Mouse (Mus musculus) urinary bladder, postnatal 36 days (tissue): Measurements from ENCODE around the gene Grk1.

ENCODE experiments used
- DNase-seq, 2 experiments: peaks; one replicate each; pipeline ENCODE4 v3.0.0; 2022; ENCODE audit warnings: low spot score in 2 of 2, mixed read lengths in 1 of 2

Grk1 gene

DNA sequence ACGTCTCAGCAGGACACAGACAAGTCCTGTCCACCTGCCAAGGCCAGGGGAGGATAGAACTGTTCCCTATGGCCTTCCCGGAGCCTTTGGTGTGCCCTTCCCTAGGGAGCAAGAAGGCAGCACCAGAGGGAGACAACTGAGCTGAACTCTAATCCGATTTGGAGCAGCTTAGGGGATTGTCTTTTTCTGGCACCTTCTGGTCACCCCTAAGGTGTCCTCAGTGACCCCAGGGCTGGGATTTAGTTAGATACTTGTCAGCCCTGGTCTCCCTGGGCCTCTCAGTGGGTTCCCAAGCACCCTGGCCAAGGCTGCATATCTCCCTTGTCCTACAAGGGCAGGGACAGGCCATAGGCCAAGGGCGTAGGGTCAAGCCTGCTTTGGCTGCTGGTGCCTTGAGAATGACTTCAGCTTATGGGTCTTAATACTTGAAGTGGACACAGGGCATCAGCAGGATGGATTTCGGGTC is at the start of gene Grk1:
Gene Grk1 (plus strand): TSS at position 416 of the 466 bp plus-strand sequence.
- no peak for DNase-seq

DNA sequence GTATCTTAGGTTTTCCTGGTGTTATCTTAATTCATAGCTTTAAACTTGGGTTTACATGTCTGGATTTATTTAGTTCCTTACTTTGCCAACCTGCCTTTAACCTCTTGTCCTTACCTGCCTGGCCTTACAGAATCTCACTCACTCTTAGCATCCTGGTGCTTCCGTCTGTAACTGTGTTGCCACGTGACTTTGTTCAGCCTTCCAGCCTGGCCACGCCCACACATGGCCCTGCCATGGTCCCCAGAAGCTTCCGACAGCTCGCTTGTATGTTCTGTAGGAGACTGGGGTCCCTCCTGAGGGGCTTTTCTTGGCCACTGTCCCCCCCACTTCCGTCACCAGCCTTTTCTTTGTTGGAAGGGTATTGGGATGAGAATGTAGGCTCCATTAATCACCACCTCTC is 48.7 kb upstream of the Grk1 start:
- no peak for DNase-seq

- DNase-seq: peak; percentile 42 to 45
Measured at GRCm38 (mm10) chr8:13356681-13357080, 48.2 kb upstream of the Grk1 start.

GRCm38 (mm10) chr8:13360213-13360612 is 44.7 kb upstream of the Grk1 start:
- DNase-seq: no peak

GRCm38 (mm10) chr8:13361865-13362264 is 43.0 kb upstream of the Grk1 start:
- no peak for DNase-seq

DNA sequence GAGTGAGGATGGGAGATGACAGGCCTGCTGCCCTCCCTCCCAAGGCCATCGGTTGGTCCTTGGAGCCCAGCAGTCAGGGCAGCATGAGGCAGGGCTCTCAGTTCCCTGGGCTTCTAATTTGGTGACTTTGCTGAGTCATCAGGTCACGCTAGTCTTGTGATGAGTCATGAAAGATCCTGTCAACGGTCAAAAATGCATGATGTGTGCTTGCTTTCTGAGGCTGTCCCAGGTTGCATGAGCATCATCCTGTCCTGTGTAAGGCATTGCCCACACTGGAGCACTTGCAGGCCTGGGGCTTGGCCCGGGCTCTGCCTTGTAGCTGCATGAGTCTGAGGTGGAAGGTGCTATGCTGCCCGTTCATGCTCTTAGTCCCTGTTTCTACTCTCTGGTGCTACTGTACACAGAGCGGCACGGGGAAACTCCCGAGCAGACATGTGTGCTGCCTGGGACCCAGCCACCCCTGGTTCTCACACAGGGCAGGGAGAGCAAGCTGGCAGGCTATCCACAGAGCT is 31.7 kb upstream of the Grk1 start:
- no peak for DNase-seq

GRCm38 (mm10) chr8:13381630-13382029 is 23.3 kb upstream of the Grk1 start:
- DNase-seq: no peak

DNA sequence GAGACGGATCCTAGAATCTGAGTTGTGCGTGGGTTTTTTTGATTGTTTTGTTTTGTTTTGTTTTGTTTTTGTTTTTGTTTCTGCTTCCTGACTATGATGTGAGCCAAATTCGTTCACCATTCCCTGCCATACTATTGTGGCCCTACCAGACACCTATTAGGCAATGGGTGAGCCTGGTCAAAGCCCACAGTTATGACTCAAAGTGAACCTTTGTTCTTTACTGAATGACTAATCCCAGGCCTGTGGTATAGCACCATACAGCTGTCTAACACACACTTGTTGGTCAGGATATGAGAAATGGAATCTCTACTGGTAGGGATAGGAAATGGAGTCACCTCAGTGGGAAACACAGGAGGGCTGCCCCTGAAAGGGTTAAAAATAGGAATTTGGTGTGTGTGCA is 22.3 kb upstream of the Grk1 start:
- DNase-seq: no peak

DNA sequence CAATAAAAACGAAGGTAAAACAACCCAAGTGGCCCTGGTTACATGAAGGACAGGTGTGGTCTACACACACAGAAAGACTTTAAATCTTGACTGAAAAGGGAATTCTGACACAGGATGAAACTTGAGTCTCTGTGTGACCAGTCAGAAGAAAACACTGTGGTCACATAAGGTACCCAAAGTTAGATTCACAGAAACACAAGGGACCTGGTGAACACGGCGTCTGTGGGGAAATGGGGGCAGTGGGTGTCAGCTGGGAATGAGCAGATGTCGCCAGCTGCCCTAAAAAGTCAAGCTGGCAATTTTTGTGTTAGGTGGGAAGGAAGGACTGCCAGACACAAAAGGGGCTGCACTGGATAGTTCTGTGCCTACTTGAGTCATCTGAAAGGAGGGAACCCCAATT is 21.9 kb upstream of the Grk1 start:
- no peak for DNase-seq

DNA sequence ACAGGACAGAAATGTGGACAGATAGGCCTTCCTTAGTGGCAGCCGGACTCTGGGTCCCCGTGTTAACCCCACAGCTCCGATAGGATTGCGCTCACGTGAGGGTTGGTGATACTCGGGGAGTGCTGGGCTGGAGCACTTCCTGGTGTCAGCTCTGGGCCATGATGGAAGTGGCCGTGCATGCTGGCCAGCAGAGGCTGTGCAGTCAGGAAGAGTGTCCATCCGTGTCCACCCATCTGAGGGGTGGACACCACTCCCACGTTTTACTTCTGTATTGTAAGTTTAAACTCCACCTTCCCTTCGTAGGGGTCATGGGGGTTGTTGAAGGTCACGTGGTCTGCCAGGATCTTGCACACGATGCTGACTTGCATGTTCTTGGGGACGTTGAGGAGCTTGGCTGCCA is 18.5 kb upstream of the Grk1 start:
- DNase-seq: no peak

DNA sequence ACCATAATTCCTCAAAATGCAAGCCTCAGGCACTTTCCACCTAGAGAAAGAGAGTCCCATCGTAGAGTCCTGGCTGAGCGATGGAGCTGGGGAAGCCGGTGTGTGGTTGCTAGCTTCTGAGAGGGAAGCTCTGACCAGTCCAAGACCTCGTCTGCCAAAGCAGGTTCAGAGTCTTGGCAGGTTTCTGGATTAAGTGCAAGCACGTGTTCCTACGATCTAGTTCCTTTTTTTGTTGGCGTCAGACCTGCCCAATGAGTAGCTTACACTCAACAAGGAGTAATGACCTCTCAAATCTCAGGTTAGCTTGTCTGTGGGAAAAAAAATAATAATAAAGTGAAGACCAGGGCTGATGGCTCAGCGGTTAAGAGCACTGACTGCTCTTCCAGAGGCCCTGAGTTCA is 17.2 kb upstream of the Grk1 start:
- DNase-seq: no peak

DNA sequence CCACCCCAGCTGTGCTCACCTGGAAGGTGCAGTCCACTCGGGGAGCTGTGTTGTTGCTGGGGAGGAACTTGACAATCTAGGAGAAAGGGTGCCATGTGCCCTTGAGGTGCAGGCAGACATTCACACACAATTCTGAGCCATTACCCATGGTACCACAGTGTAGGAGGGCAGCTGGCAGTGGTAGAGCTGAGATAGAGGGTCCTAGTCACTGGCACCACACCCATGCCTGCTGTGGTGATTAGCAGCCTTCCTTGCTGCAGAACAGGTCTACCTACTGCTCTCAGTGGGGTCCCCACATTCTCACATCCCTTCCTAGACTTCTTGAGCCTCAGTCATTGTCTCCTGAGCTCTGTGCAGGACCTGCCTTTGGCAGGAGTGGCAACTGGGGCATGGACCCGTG is 16.1 kb upstream of the Grk1 start:
- no peak for DNase-seq

GRCm38 (mm10) chr8:13393869-13394268 is 11.0 kb upstream of the Grk1 start:
- DNase-seq: no peak

DNA sequence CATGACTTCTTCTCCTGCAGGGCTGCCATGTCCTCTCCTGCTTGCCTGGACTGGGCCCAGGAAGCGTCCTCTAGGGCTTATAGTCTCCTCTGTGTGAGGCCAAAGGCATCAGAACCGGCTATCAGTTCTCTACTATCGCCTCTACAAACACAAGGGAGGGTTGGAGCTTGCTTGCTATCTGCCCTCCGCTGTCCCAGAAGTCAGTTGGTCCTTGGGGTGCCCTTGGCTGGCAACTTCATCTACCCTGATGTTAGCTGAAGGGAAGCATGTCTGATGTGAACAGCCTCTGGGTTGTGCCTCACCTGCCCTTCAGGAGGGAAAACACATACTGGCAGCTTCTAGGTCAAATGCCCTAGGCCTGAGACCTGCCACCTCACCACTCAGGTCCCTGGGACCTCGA is 8.2 kb upstream of the Grk1 start, which contains the start of gene Atp4b:
Gene Atp4b (minus strand): TSS at position 101 of the 400 bp plus-strand sequence.
- DNase-seq: no peak

DNA sequence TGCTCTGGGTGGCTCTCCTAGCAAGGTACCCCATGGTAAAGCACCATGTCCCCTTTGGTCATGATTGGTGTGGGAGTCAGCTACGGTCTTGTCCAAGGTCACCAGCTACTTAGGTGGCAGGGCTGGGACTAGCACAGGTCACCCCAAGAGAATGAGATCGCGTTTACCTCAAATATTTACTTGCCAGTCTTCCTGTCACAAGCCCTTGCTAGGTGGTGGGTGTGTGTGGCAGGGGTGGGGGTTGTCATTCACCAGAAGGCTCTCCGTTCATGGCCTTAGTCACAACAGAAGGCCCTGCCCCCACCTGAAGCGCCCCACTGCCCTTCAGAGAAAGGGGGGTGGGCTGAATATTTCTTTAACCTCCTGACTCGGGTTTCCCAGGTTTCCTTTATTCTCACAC is 1.4 kb upstream of the Grk1 start:
- DNase-seq: no peak

GRCm38 (mm10) chr8:13406011-13406410 is 1.1 kb downstream of the Grk1 start:
- no peak for DNase-seq

DNA sequence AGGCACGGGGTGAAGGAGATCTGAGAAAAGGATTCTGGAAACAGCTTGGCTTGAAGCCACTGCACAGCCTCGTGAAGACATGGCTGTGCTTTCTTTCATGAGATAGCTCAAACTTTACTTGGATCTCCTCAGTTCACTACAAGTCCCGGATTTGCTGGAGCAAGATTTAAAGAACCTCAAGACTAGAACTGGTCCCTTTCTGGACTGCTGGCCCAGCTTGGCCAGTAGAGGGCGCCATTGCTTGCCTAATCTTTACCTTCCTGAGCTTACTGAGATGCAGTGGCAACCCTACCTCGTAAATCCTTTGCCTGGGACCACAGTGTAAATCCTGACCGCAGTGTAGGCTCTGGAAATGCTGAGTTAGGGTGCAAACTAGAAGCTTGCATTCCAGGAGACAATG is 6.7 kb downstream of the Grk1 start:
- DNase-seq: peak in 1 of 2 experiments; percentile 50

- DNase-seq: no peak
Measured at GRCm38 (mm10) chr8:13412891-13413558, 8.1 kb downstream of the Grk1 start.

DNA sequence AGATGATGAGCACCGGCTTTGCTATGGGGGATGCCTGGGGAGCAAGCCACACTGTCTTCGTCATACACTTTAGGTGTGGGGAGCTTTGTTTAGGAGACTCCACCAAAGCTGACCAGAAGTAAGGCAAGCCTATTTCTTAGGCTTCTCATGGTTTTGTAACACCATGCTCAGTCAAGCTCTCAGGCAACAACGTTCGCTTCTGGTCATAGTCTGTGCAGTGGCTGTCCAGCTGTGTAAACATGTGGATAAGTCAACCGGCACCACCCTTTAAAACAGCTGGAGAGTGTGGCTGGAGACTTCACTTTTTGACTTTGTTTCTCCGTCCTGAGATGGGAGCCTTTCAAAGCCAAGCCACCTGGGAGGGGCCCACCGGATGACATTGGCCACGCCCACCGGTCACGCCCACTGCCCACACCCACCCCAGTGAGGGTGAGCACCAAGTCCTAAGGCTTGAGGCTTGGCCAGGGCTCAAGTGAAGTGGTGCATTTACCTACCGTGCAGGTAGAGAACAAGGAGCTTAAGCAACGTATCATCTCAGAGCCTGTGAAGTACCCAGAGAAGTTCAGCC is 9.0 kb downstream of the Grk1 start:
- no peak for DNase-seq

DNA sequence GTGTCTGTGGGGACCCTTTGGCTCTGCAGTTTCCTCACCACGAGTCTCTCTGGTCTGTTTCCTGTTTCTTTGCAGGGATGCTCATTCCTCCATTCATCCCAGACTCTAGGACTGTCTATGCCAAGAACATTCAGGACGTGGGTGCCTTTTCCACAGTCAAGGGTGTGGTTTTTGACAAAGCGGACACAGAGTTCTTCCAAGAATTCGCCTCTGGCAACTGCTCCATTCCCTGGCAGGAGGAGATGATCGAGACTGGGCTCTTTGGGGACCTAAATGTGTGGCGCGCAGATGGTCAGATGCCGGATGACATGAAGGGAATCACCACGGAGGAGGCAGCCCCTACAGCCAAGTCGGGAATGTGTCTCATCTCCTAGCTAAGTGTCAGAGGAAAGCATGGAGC is 11.0 kb downstream of the Grk1 start:
- no peak for DNase-seq

DNA sequence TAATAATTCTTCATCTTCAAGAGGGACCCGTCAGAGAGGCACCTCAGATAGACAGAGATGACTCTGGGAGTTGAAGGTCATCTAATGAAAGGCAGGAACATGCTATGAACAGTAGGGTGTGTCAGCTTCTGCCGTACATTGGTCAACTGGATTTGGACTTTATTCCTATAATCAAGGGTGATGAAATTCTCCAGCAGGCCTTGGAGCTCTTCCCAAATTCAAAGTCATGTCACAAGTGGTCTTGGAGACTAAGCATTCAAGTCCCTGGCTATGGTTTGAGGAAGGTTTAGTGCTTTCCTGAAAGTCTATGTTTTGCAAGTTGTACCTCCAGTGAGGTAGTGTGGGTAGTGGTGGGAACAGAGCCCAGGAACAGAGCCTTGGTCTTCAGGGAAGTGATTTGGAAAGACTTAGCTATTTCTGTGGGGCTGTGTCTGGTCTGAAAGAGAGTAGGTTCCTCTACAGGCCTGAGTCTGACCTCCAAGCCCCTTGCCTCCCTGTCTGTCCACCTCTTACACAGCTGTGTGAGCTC is 14.3 kb downstream of the Grk1 start:
- no peak for DNase-seq

GRCm38 (mm10) chr8:13420970-13421369 is 16.1 kb downstream of the Grk1 start:
- no peak for DNase-seq

DNA sequence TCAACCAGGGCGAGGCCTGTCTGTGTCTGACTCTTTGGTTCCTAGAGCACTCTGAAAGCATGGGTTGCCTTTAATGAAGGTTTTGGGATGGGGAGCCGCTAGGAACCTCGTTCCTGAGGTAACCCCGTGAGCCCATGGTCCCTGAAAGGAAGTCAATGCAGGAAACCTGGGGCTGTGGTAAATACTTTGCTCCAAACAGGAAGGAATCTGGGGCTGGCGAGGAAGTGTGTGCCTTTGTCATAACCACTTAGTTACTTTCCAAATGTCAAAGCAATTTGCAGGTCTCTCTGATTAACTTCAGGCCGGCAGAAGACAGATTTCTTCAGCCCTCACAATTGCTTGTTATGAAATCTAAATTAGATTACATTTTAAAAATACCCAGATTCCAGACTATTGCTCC is 22.5 kb downstream of the Grk1 start:
- DNase-seq: no peak
